1 mouse cellular context compared by ENCODE assay signal in genomic region chr13:3896913-3897312, GRCm38 (mm10).
A peak's percentile ranks its signal among the peaks of the same experiment; 100 is the strongest.
TF ChIP-seq lines count a peak whose summit lies in the region.

No protein-coding gene starts in this region.

TF ChIP-seq in MEL, 35 proteins besides CTCF, POLR2A, EP300 and RAD21 (continued from another document):
- TF ChIP-seq GATA1 (IDR thresholded peaks at IDR 0.05; ENCODE audit: low read depth, low read length) = 0 out of 2 replicates have a peak, but pooled peaks have one; percentile 15
- peak; percentile 89 for TF ChIP-seq SMC3 (IDR thresholded peaks at IDR 0.05; ENCODE audit: low read depth, low read length)
